Mouse (Mus musculus): Measurements from ENCODE around the gene Dpysl4. TPM values are rescaled to one million over a fixed set of nuclear protein-coding genes. Genes with fewer than 3 reads are reported as not detected.

Gene Dpysl4
- polyA plus RNA-seq, 1 experiment from 2014 or later, result 231 TPM

- 34% methylated on average over 7 of the region's 7 CpGs for WGBS
- no peak overlapping the region for H3K27ac ChIP-seq (ENCODE audit: low read depth, low read length)
- DNase-seq (ENCODE audit: low spot score), result no peak
Observed at GRCm38 (mm10) chr7:139149373-139149772, 63.6 kb downstream of the Dpysl4 start.

GRCm38 (mm10) chr7:139151116-139151515, 65.3 kb downstream of the Dpysl4 start:
- no peak overlapping the region for H3K4me2 ChIP-seq (replicated peaks; ENCODE audit: low read depth, low read length)
- H3K36me3 ChIP-seq (ENCODE audit: control insufficient read depth, insufficient read depth, low read length), result no peaks in the 10 kb centered on the region
- no peaks in the 10 kb centered on the region for H3K27me3 ChIP-seq (ENCODE audit: control insufficient read depth, insufficient read depth, low read length)
- H3K27ac ChIP-seq (ENCODE audit: low read depth, low read length), result no peak overlapping the region
- 31% methylated on average over 10 of the region's 10 CpGs for WGBS
- peaks cover 6% of the 10 kb centered on the region; the same call in 1 of the 2 replicates for H3K4me1 ChIP-seq (replicated peaks; ENCODE audit: control insufficient read depth, insufficient read depth, low read length)
- DNase-seq (ENCODE audit: low spot score) (peak; percentile 78), ATAC-seq (ENCODE audit: low FRiP score) (peak; percentile 80)
- no peaks in the 10 kb centered on the region for H3K9me3 ChIP-seq (ENCODE audit: control insufficient read depth, low read length)
- H3K4me3 ChIP-seq (ENCODE audit: low read depth, low read length), result no peak overlapping the region
- no peak overlapping the region for H3K9ac ChIP-seq (ENCODE audit: low read depth, low read length)

More at GRCm38 (mm10) chr7:139149373-139149772, 63.6 kb downstream of the Dpysl4 start:
- H3K36me3 ChIP-seq (ENCODE audit: control insufficient read depth, insufficient read depth, low read length), result no peaks in the 10 kb centered on the region
- H3K4me3 ChIP-seq (ENCODE audit: low read depth, low read length), result no peak overlapping the region
- H3K4me2 ChIP-seq (replicated peaks; ENCODE audit: low read depth, low read length), result no peak overlapping the region
- no peaks in the 10 kb centered on the region for H3K9me3 ChIP-seq (ENCODE audit: control insufficient read depth, low read length)
- H3K27me3 ChIP-seq (ENCODE audit: control insufficient read depth, insufficient read depth, low read length), result no peaks in the 10 kb centered on the region
- H3K9ac ChIP-seq (ENCODE audit: low read depth, low read length), result no peak overlapping the region
- ATAC-seq (ENCODE audit: low FRiP score), result no peak
- H3K4me1 ChIP-seq (replicated peaks; ENCODE audit: control insufficient read depth, insufficient read depth, low read length), result peaks cover 6% of the 10 kb centered on the region; the same call in 1 of the 2 replicates

Other genes with a start within 250 kb of the Dpysl4 start
- gene Ppp2r2d, start 239.9 kb upstream of the Dpysl4 start, polyA plus RNA-seq (2014; fragmentation: Nextera tagmentation; extraction: Ambion mirVana), result 80.0 and 88.5 TPM in 2 replicates
- 16.4 and 17.1 TPM in 2 replicates for gene Mapk1ip1, start 239.7 kb upstream of the Dpysl4 start, polyA plus RNA-seq (2014; fragmentation: Nextera tagmentation; extraction: Ambion mirVana)
- 99.4 and 106 TPM in 2 replicates for gene Bnip3, start 176.5 kb upstream of the Dpysl4 start, polyA plus RNA-seq (2014; fragmentation: Nextera tagmentation; extraction: Ambion mirVana)
- gene Jakmip3, start 145.3 kb upstream of the Dpysl4 start, polyA plus RNA-seq (2014; fragmentation: Nextera tagmentation; extraction: Ambion mirVana), result 1.5 and 2.1 TPM in 2 replicates
- gene Lrrc27, start 127.0 kb downstream of the Dpysl4 start, polyA plus RNA-seq (2014; fragmentation: Nextera tagmentation; extraction: Ambion mirVana), result 6.5 and 9.4 TPM in 2 replicates
- 0.52 and 0.54 TPM in 2 replicates for gene Stk32c, start 127.3 kb downstream of the Dpysl4 start, polyA plus RNA-seq (2014; fragmentation: Nextera tagmentation; extraction: Ambion mirVana)
- 3.4 and 4.4 TPM in 2 replicates for gene Pwwp2b, start 162.5 kb downstream of the Dpysl4 start, polyA plus RNA-seq (2014; fragmentation: Nextera tagmentation; extraction: Ambion mirVana)